Mouse (Mus musculus) cerebellum, postnatal 4 days (tissue): ENCODE data around the gene Vps35l.

Source experiments
- DNase-seq, 2 experiments: peaks; one replicate each; pipeline ENCODE4 v3.0.0; 2022; ENCODE audit warnings: low spot score in 2 of 2, mixed read lengths in 1 of 2

The Vps35l gene

DNA sequence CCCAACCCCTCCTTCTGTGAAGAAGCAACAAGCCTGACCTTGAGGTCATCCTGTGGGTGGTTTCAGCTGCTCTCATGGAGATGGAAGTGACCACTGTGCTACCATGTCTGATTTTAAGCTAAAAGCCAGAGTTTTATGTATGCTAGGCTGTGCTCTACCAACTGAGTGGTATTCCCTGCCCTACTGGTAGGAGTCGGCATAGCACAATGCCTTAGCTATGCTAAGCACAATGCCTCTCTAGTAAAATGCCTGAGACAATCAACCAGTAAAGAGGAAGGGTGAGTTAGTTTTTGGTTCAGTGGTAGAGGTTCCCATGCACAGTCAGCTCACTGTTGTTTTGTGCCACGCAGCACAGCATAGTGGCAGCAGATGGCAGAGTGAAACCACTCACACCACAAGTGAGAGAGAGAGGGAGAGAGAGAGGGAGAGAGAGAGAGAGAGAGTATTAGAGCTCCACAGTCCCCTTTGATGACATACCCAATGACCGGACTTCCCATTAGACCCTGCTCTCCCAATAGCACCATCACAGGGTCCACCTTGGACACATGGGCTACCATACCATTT lies 139.5 kb downstream of the Vps35l start:
- no peak for DNase-seq

DNA sequence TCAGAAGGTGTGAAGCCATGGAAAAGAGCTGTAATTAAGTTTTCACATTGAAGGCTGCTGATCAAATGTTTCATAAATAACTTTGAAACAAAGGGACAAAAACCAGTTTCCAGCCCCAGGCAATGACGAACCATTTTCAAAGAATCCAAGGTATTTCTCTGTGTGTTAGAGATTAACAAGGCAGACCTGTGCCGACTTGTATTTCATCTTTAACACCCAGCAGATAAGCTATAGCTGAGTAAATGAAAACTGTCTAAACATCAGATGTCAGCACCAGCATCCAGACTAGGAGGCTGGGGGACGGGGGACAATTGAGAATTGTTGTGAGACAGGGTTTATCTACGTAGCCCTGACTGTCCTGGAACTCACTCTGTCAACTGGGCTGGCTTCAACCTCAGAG lies 143.9 kb downstream of the Vps35l start:
- no peak for DNase-seq

DNA sequence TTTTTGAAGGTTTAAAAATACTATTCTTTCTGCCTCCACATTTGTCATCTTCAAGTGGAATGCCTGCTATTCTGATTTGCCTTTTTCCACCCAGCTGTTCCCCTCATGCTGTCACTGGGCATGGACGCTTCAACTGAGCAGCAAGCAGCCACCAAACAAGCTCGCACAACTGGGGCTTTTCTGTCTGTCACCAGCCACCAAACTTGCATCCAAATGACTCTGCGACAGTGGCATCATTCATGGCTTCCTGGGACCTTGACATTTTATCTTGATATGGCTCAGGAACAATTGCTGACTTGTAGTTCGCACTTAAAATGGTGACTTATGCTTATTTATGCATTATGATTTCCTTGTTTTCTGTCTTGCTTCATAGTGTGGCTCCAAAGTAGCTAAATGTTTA lies 144.9 kb downstream of the Vps35l start:
- DNase-seq: no peak

DNA sequence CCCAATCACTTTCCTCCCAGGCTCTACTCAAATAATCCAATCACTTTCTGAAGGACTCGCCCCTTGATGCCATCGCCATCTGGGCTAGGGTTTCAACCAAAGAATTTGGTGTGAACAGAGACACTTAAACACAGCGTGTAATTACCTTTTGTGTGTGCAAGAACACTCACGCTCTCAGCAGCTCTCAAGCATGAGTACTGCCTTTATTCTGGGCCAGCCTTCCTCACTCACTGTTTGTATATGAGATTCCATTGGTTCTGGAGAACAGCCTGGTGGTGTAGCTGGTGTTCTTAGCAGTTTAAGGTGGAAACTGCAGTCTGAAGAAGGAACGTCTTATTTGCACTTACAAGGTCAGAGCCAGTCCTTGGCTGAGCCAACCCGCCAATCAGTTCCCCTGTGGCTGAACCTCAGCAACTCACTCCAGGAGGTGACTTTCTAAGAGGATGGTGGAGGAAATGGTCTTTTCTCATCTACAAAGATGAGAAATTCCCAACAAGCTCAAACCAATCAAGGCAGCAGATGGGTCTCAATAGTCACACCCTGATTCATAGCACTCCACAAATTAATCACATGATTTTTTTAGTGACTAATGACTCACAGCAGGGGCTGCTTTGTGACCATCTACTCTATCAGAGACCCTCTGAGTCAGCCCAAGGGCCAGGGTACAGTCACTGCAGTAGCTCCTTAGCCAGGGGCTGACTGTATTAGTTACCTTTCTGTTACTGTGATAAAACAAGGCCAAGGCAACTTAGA lies 147.5 kb downstream of the Vps35l start:
- DNase-seq: no peak

DNA sequence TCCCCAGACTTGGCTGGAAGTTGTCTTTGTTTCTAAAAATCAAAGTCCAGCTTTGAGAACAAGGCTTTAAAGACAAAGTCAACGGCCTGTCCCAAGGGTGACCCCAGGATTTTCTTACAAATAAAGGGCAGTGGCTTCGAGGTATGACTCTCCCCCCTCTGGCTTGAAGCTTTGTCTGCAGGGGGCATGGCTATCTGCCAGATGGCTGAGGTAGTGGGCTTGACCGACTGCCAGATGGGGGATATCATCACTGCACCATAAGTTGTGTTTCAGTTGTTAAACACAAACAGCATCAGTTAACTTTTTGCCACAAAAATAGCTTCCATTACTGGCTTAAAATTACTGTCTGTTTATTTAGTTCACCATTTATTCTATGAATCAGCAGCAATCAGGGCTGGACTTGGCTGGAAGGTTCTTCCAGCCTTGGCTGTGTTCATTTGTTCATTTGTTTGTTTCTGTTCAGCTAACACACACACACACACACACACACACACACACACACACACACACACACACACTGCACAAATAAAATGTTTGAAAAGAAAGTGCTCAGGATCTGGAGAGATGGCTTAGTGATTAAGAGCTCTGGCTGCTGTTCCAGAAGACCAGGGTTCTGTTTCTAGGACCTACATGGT lies 149.1 kb downstream of the Vps35l start:
- peak in 1 of 2 experiments; percentile 69 for DNase-seq
